Mouse (Mus musculus) hindbrain, postnatal 0 days (tissue): ENCODE measurements at regions not wholly inside any gene's neighbourhood (a gene's known extent, or its start where the extent isn't known, plus 50 kb on each side); places are given as distances from the start of the nearest gene placed in this dataset.

Experiments
- ATAC-seq: fragments of 200-750 bp; cut with Nextera tagmentation; 2 replicates; pipeline ENCODE4 v1.8.0; 2017; ENCODE audit warnings: mild to moderate bottlenecking, moderate TSS enrichment, moderate library complexity
- DNase-seq: peaks from one replicate; pipeline ENCODE4 v3.0.0-alpha.2; 2015; ENCODE audit warnings: low spot score
- H3K27ac ChIP-seq: fragments of 300-500 bp; sonication (generic); 2 replicates; pipeline ENCODE4 v1.5.1; 2014; ENCODE audit warnings: mild to moderate bottlenecking
- H3K27me3 ChIP-seq: fragments of 300-500 bp; sonication (generic); 2 replicates; pipeline ENCODE4 v1.6.1; 2014; ENCODE audit warnings: low read length, mixed read lengths; ENCODE audit not compliant: insufficient read depth
- H3K36me3 ChIP-seq: fragments of 300-500 bp; sonication (generic); 2 replicates; pipeline ENCODE4 v1.6.1; 2014; ENCODE audit warnings: low read length, mixed read lengths; ENCODE audit not compliant: insufficient read depth
- H3K4me1 ChIP-seq: fragments of 300-500 bp; sonication (generic); 2 replicates; pipeline ENCODE4 v1.6.1; 2014; ENCODE audit warnings: antibody characterized with exemption, low read length, mixed read lengths; ENCODE audit not compliant: insufficient read depth
- H3K4me2 ChIP-seq: fragments of 300-500 bp; sonication (generic); 2 replicates; pipeline ENCODE4 v1.6.1; 2014; ENCODE audit warnings: low read depth, mild to moderate bottlenecking, low read length, moderate library complexity, mixed read lengths
- H3K4me3 ChIP-seq: fragments of 300-500 bp; sonication (generic); 2 replicates; pipeline ENCODE4 v1.5.1; 2014; ENCODE audit warnings: low read length
- H3K9ac ChIP-seq: fragments of 300-500 bp; sonication (generic); replicated peaks from 2 replicates; pipeline ENCODE4 v1.6.1; 2014; ENCODE audit warnings: mild to moderate bottlenecking, low read length, moderate library complexity, mixed read lengths
- H3K9me3 ChIP-seq: fragments of 300-500 bp; sonication (generic); 2 replicates; pipeline ENCODE4 v1.6.1; 2016; ENCODE audit warnings: low read length, mixed read lengths
- CTCF ChIP-seq: IDR thresholded peaks from 2 replicates; pipeline ENCODE4 v1.5.1; 2016; ENCODE audit warnings: antibody characterized with exemption, control low read depth, low read depth
- WGBS: fragments of 180-500 bp; shearing (Covaris S2); extraction: QIAGEN DNeasy Blood & Tissue Kit; methylation state at CpG from one replicate; pipeline ENCODE4 v1.1.7; 2014; 5-methylcytosine and 5-hydroxymethylcytosine counted together

DNA sequence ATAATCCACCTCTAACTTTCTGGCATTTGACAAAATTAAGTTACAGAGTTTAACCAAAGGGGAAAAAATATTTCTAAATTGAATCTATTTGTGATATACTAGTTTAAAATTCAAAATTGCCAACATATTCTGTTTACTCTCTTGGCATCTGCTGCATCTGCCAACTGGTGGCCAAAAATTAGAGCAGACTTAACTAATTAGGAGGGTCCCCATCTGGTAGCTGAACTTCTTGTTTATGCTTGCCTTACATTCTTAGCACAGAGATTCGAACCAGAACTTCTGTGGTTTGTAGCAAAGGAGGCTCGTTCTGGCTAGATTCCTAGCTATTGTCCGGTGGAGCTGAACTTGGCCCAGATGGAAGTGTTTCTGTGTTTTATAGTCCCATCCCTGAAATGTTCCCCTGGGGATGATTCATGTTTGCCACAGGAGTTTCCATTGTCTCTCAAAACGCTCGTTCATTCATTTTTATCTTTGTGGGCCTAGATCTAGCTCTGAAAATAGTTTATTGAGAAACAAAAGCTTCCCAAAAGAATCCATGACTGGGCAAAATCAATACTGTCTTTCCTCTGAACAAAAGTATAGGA is 3461.5 kb upstream of the Gm7489 start:
- TF ChIP-seq CTCF = no peak
- Histone ChIP-seq H3K27me3 (no peaks in the 10 kb centered on the region), H3K9me3 (no peaks in the 10 kb centered on the region), H3K36me3 (no peaks in the 10 kb centered on the region), H3K4me3 (no peak overlapping the region), H3K9ac (no peak overlapping the region), H3K27ac (no peak overlapping the region), H3K4me1 (no peaks in the 10 kb centered on the region), H3K4me2 (no peak overlapping the region)
- ATAC-seq (no peak), DNase-seq (no peak)
- WGBS = 59% methylated on average over 5 of the region's 5 CpGs

DNA sequence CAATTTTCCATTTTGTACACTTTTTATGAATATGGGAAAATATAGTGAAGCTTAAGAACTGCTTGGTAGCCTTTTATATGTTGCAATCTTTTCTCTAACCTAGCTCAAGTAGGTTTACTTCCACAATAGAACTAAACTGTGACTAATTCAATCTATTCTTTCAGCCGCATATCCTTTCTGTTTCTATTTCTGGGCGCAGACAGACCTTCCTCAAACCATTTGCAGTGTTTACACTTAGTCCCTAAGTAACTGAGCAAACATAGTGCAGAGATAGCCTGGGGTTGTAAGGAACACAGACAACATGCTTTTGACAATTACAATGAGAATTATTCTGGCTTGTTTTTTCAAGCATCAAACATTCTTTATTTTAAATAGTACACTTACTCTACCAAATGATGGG is 3435.1 kb upstream of the Gm7489 start:
- TF ChIP-seq CTCF = no peak
- 36% methylated on average over 2 of the region's 2 CpGs for WGBS
- no peak for ATAC-seq

GRCm38 (mm10) chr15:50472626-50473025 is 3412.1 kb upstream of the Gm7489 start:
- no peak overlapping the region for H3K4me2 ChIP-seq
- no peaks in the 10 kb centered on the region for H3K36me3 ChIP-seq
- H3K27me3 ChIP-seq = no peaks in the 10 kb centered on the region
- H3K4me1 ChIP-seq = no peaks in the 10 kb centered on the region
- H3K9me3 ChIP-seq = no peaks in the 10 kb centered on the region
- H3K9ac ChIP-seq = no peak overlapping the region
- DNase-seq = no peak
- no peak for ATAC-seq
- no peak overlapping the region for H3K4me3 ChIP-seq
- no peak for TF ChIP-seq CTCF
- no peak overlapping the region for H3K27ac ChIP-seq

More for the DNA sequence above, 3435.1 kb upstream of the Gm7489 start:
- H3K4me3 ChIP-seq = no peak overlapping the region
- no peak for DNase-seq
- H3K4me1 ChIP-seq = no peaks in the 10 kb centered on the region
- no peaks in the 10 kb centered on the region for H3K27me3 ChIP-seq
- no peak overlapping the region for H3K4me2 ChIP-seq
- no peaks in the 10 kb centered on the region for H3K36me3 ChIP-seq
- H3K27ac ChIP-seq = no peak overlapping the region
- no peaks in the 10 kb centered on the region for H3K9me3 ChIP-seq
- no peak overlapping the region for H3K9ac ChIP-seq

- Histone ChIP-seq H3K9ac (no peak overlapping the region), H3K4me1 (no peaks in the 10 kb centered on the region), H3K36me3 (no peaks in the 10 kb centered on the region), H3K4me2 (no peak overlapping the region), H3K27ac (no peak overlapping the region), H3K4me3 (no peak overlapping the region), H3K27me3 (no peaks in the 10 kb centered on the region), H3K9me3 (no peaks in the 10 kb centered on the region)
- TF ChIP-seq CTCF = no peak
- ATAC-seq (no peak), DNase-seq (no peak)
- WGBS = 94% methylated on average over 2 of the region's 2 CpGs
Observed at GRCm38 (mm10) chr15:50498716-50499115, 3386.0 kb upstream of the Gm7489 start.

- Histone ChIP-seq H3K9me3 (no peaks in the 10 kb centered on the region), H3K4me1 (no peaks in the 10 kb centered on the region), H3K4me2 (no peak overlapping the region), H3K36me3 (no peaks in the 10 kb centered on the region), H3K27me3 (no peaks in the 10 kb centered on the region), H3K4me3 (no peak overlapping the region), H3K9ac (no peak overlapping the region), H3K27ac (no peak overlapping the region)
- ATAC-seq (no peak), DNase-seq (no peak)
- TF ChIP-seq CTCF = no peak
- WGBS = 82% methylated on average over 3 of the region's 3 CpGs
Observed at GRCm38 (mm10) chr15:50507999-50508624, 3376.6 kb upstream of the Gm7489 start.

DNA sequence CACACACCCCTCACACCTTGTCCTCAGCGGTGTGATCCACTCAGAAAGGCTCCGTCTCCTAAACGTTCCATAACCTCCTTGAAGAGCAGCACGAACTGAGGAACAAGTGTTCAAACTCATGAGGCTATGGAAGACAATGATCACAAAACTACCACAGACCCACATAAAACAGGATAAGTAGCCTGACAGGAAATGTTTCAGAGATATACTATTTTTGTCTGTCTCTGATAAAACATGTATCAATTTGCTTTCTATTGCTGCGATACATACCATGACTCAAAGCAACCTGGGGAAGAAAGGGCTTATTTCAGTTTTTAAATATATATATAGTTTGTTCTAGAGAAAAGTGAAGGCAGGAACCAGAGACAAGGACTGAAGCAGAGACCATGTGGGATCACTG is 3371.7 kb upstream of the Gm7489 start:
- WGBS = 95% methylated on average over 5 of the region's 5 CpGs

DNA sequence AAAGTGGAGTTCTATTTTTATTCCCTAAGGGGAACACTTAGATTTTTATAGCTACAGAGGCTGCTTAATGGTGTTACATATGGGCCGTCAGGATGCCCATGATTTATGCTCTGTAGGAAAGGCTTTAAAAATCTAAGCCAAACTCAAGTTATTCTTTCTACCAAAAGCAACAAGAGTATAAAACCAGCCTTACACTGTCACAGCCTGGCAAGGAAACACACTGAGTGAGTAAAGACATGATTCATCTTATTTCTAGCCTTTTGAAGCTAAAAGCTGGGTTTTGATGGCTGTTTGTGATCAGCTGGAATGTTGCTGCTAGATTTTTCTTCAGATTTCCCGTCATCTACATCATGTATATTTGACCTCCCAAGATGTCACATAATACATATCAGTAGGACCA is 3359.9 kb upstream of the Gm7489 start:
- Histone ChIP-seq H3K9me3 (no peaks in the 10 kb centered on the region), H3K27ac (no peak overlapping the region), H3K4me1 (no peaks in the 10 kb centered on the region), H3K4me2 (no peak overlapping the region), H3K4me3 (no peak overlapping the region), H3K27me3 (no peaks in the 10 kb centered on the region), H3K9ac (no peak overlapping the region), H3K36me3 (no peaks in the 10 kb centered on the region)
- no peak for DNase-seq
- no peak for TF ChIP-seq CTCF
- ATAC-seq = no peak
- 86% methylated on average over 2 of the region's 2 CpGs for WGBS

More for the DNA sequence above, 3371.7 kb upstream of the Gm7489 start:
- TF ChIP-seq CTCF = no peak
- ATAC-seq = no peak
- no peak for DNase-seq
- no peak overlapping the region for H3K9ac ChIP-seq
- no peak overlapping the region for H3K4me2 ChIP-seq
- H3K36me3 ChIP-seq = no peaks in the 10 kb centered on the region
- H3K4me1 ChIP-seq = no peaks in the 10 kb centered on the region
- no peaks in the 10 kb centered on the region for H3K9me3 ChIP-seq
- H3K4me3 ChIP-seq = no peak overlapping the region
- H3K27me3 ChIP-seq = no peaks in the 10 kb centered on the region
- H3K27ac ChIP-seq = no peak overlapping the region
